Mouse (Mus musculus) embryo, embryonic 10 days (tissue): ENCODE data around the gene Cep55.

Experiments used
- DNase-seq: peaks from one replicate; pipeline ENCODE4 v3.0.0-alpha.2; 2015; ENCODE audit warnings: low spot score

The Cep55 gene

GRCm38 (mm10) chr19:38054720-38055192 is at the start of gene Cep55:
Gene Cep55 (plus strand): TSS chr19:38055011.
- DNase-seq, result peak; percentile 97

DNA sequence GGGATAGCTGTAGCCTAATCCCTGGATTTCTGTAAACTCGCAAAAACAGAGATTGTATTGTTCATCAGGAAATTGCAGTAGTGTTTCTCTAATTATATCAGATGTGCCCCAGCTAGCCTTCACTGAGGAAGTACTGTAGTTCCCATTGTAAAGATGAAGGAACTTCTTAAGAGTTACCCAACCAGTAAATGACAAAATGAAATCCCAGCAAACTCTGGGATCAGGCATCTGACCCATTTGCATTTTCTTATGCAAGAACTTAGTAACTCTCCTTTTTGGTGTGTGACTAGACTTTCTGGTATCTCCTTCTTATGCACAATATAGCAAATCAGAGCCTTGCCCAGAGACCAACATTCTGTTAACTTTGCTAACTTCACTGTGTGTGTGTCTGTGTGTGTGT is 43.4 kb upstream of the Cep55 start:
- no peak for DNase-seq

DNA sequence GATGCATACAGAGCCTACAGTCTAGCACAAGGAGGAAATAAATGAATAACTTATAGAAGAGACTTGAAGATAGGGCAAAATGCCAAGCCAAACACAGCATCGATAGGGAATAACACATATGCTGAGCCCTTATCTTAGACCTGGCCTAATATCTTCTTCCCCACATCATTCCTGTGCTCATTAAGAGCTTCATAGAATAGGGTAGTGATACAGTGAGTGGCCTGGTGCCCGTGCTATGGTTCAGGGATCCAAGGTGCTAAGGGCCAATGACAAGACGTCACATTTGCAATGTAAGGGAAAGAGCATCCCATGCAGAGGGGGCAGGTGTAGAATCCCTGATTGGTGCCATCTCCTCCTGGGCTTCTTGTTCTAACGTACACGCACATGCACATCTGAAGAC is 40.4 kb upstream of the Cep55 start:
- no peak for DNase-seq

- peak; percentile 78 for DNase-seq
Measured at GRCm38 (mm10) chr19:38015180-38015872, 39.5 kb upstream of the Cep55 start.

DNA sequence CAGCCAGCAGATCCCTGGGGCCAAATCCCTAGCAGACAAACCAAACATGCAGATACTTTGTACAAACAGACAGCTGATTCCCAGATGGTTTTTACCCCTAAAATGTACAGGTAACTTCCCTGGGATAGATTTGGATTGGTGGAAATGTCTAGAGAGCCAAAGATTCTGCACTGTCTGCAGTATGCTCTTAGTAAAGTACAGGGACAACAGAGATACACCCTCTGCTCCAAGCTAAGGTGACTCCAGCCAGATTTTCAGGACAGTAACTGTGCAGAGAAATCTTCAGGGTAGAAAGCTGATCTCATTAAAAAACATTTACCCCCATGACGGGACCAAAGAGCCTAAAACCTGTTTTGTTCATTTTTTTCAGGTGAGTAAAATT is 38.9 kb upstream of the Cep55 start:
- DNase-seq, result no peak

DNA sequence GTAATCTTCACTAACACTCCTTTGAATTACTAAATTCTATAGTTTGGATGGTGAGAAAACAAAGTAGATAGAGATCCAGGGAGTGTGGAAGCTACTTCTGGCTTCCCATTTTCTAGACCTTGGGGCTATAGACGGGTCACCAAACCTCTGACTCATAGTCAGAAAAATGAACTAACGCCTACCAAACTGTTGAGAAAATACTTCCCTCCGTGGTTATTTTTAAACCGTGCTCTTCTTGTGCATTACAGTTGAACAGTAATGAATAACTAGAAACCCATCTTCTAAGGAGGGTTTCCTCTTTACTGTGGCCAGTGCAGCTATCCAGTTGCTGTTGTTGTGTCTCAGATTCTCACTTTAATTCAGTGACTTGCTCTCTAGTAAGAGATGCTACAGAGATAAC is 32.1 kb upstream of the Cep55 start:
- no peak for DNase-seq

- DNase-seq, result no peak
Measured at GRCm38 (mm10) chr19:38023603-38024002, 31.2 kb upstream of the Cep55 start.

DNA sequence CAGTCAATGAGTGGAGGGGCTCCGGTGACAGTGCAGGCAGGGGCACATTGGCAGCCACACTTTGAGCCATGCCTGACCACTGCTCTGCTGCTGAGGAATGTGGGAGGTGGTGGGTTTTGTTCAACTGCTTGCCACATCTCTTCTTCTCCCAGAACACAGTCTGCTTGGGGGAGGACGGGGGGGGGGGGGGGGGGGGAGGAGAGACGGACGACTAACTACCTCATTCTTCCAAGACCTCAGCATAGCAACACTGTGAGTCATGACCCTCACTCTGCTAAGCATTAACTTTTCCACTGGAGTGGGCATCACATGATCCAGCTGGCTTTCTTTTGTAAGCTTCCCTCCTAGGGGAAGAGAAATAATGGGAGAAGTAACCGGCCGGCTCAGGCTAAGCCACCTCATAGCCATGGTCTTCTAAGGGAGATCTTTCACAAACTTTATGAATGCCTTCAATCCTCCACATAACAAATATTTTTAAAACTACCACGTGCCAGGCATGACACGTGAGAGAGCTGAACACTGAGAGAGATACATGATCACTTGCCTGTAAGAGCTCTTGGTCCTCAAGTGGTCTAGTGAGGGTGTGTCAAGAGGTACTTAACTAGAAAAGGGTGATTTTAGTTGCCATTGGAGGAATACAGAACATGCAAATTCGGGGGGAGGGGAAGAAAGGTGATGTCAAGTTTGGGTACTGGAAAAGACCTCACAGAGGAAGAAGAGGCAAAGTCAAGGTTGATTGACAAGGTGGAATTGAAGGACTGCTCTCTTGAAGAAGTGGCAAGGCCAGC is 29.4 kb upstream of the Cep55 start:
- DNase-seq, result peak; percentile 36

DNA sequence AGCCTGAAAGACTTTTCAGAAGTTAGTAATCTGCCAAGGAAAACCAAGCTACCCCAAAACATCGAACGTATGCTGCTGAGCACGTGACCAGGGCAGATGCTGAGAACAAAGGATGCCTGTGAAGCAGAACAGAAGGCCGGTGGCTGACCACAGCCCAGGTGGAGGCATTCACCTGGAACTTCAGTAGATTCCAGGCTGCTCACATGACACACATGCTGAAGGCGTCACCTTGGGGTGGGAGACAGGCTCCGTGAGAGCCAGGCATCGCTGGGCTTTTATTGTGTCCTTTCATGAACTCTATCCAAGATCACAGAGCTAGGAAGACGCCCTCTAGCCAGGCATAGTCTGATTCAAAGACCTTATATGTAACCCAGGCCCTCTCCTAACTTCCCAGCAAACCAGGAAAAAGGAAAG is 28.6 kb upstream of the Cep55 start:
- no peak for DNase-seq

GRCm38 (mm10) chr19:38027389-38027788 is 27.4 kb upstream of the Cep55 start:
- no peak for DNase-seq

- DNase-seq, result no peak
Measured at GRCm38 (mm10) chr19:38027881-38028521, 26.8 kb upstream of the Cep55 start.

DNA sequence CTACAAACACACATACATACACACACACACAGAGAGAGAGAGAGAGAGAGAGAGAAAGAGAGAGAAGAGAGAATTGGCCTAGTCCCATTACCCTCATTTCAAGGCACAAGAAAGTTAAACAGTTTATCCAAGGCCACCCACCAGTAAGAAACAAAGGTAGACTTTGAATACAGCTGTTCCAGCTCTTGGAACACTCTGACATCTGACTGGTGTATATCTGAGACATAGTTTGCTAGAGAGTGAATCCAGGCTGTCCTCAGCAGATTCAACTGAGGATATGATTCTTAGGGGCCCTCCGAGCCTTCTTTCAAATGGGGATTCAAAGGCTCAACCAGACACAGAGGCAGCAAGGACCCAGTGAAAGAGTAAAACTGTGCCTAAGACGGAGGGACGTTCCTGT is 25.5 kb upstream of the Cep55 start:
- DNase-seq, result no peak

- no peak for DNase-seq
Measured at GRCm38 (mm10) chr19:38029871-38030270, 24.9 kb upstream of the Cep55 start.

DNA sequence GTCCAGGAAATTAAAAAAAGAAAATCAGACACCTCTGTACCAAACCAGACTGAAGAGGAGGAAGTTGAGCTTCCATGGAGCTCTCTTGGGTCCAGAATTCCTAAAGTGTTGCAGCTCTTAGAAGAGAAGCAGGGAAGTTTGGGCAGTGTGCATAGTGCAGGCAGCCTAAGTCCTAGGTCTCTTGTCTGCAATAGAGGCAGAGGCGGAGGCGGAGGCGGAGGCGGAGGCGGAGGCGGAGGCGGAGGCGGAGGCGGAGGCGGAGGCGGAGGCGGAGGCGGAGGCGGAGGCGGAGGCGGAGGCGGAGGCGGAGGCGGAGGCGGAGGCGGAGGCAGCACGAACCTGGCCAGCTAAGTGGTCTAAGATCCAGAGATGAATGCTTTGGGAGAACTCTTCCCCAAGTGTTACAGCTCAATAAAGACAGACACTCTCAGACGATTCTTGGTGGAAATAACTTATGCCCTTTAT is 24.1 kb upstream of the Cep55 start:
- DNase-seq, result peak; percentile 51

DNA sequence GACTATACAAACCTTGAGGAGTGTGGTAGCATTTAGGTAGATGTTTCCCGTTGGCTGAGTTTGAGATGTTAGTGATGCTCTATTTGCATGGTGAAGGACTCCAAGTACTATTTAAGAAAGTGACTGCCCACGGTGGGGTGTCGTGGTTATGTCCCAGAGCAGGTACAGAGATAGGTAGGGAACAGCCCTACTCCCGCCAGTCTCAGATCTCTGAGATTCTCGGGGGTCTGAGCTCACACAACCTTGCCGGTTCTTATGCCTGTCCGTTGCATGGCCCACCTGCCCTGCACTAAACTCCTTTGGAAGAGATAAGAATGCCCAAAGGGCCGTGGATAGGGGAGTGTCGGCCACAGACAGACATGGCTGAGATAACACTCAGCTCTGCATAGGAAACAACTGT is 23.7 kb upstream of the Cep55 start:
- no peak for DNase-seq

DNA sequence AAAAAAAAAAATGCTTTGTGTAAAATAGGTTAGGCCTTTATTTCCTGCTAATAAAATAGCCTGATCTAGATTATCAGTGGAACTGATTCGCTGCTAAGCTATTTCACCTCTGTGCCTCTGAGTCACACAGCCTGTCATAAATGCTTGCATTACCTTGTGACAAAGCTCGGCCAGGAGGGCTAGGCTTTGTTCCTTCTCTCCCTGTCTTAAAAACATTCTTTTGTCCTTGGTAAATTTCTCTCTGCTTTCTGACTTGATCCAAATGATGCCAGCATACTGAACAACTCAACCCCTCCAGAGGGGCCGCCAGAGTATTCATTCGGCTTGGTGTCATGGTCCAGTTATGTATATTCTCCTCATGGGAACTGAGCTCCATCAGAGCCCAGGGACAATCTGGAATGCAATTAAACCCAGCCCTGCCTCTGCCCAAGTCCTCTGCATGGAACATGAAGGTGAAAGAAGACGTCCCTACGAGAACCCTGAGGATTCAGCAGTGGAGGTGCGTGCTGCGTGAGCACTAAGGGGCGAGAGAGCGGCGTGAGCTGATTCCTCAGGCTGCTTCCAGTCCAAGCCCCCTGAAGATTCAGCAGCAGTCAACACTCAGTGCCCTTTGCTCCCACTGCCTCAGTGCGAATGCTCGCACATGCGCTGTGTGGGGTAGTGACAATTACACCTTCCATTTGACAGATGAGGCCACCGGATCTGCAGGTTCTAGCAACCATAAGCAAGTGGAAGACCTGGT is 21.6 kb upstream of the Cep55 start:
- no peak for DNase-seq

DNA sequence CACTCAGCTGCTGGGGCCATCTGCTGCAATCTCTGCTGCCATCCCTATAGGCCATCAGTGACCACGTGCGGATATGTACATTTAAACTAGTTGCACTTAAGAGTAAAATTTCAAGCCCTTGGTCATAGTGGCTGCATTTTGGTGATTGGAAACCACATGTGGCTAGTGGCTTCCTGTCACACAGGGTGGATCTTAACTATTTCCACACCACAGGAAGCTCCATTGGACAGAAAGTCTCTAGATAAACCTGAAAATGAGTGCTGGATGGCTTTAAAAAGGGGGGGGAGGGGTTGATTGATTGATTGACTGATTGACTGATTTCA is 21.1 kb upstream of the Cep55 start:
- DNase-seq, result no peak

GRCm38 (mm10) chr19:38034696-38035095 is 20.1 kb upstream of the Cep55 start:
- DNase-seq, result no peak

GRCm38 (mm10) chr19:38035766-38036165 is 19.0 kb upstream of the Cep55 start:
- no peak for DNase-seq

DNA sequence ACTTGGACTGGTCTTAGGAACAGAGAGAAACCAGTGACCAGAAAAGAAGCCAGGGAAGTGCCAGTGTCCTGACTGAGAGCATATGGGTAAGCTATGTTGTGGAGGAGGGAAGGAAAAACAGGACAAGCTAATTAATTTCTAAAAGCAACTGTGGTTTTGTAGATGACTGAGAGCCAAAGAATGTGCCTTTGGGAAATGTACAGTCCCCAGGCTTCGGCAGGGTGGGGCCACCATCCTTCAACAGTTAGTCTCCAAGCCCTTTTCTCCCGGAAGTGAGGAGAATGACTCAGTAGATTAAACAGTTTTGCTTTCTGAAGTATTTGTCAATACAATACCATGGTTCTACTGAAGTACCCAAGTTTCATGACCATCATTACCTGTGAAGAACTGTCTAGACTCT is 16.5 kb upstream of the Cep55 start:
- DNase-seq, result no peak

- DNase-seq, result peak; percentile 14
Measured at GRCm38 (mm10) chr19:38042261-38042722, 12.5 kb upstream of the Cep55 start.

- DNase-seq, result peak; percentile 69
Measured at GRCm38 (mm10) chr19:38043281-38043981, 11.4 kb upstream of the Cep55 start, which contains the start of gene Myof. Gene Myof (minus strand): TSS chr19:38043577.
